Mouse (Mus musculus) lung, postnatal 4 days (tissue): Measurements from ENCODE around the gene Hck.

Experiments
- DNase-seq, 2 experiments: peaks; one replicate each; pipeline ENCODE4 v3.0.0; 2021

The Hck gene

GRCm38 (mm10) chr2:153151026-153151425, 42.8 kb downstream of the Hck start:
- no peak for DNase-seq

GRCm38 (mm10) chr2:153151926-153152665, 43.8 kb downstream of the Hck start:
- no peak for DNase-seq

GRCm38 (mm10) chr2:153153033-153153450, 44.8 kb downstream of the Hck start:
- DNase-seq: no peak

GRCm38 (mm10) chr2:153157270-153157669, 49.0 kb downstream of the Hck start:
- no peak for DNase-seq

GRCm38 (mm10) chr2:153160133-153160532, 51.9 kb downstream of the Hck start:
- no peak for DNase-seq

- peak; percentile 88 to 92 for DNase-seq
Measured at GRCm38 (mm10) chr2:153160844-153161683, 52.8 kb downstream of the Hck start, which contains the start of gene Tm9sf4. TSS of gene Tm9sf4 (plus strand) at chr2:153161303.

- no peak for DNase-seq
Measured at GRCm38 (mm10) chr2:153161684-153162080, 53.4 kb downstream of the Hck start.

GRCm38 (mm10) chr2:153167136-153167535, 58.9 kb downstream of the Hck start:
- DNase-seq: no peak

GRCm38 (mm10) chr2:153168134-153168820, 60.0 kb downstream of the Hck start:
- peak; percentile 59 to 66 for DNase-seq

- DNase-seq: peak in 1 of 2 experiments; percentile 23
Measured at GRCm38 (mm10) chr2:153170490-153171224, 62.4 kb downstream of the Hck start.

- no peak for DNase-seq
Measured at GRCm38 (mm10) chr2:153171966-153172365, 63.7 kb downstream of the Hck start.

GRCm38 (mm10) chr2:153175995-153176570, 67.8 kb downstream of the Hck start:
- no peak for DNase-seq

GRCm38 (mm10) chr2:153177188-153177587, 68.9 kb downstream of the Hck start:
- no peak for DNase-seq

- no peak for DNase-seq
Measured at GRCm38 (mm10) chr2:153179126-153179860, 71.0 kb downstream of the Hck start.

GRCm38 (mm10) chr2:153179961-153180360, 71.7 kb downstream of the Hck start:
- DNase-seq: no peak

GRCm38 (mm10) chr2:153186176-153186591, 77.9 kb downstream of the Hck start:
- DNase-seq: peak in 1 of 2 experiments; percentile 39

GRCm38 (mm10) chr2:153187848-153188247, 79.6 kb downstream of the Hck start:
- no peak for DNase-seq

GRCm38 (mm10) chr2:153191242-153191641, 83.0 kb downstream of the Hck start:
- no peak for DNase-seq

GRCm38 (mm10) chr2:153194255-153194654, 86.0 kb downstream of the Hck start:
- no peak for DNase-seq

- DNase-seq: peak in 1 of 2 experiments; percentile 52
Measured at GRCm38 (mm10) chr2:153198485-153198884, 90.2 kb downstream of the Hck start.

- DNase-seq: no peak
Measured at GRCm38 (mm10) chr2:153199114-153199513, 90.8 kb downstream of the Hck start.
